Mouse (Mus musculus): ENCODE data around the gene Cep295. TPM values are rescaled to one million over a fixed set of nuclear protein-coding genes. Genes with fewer than 3 reads are reported as not detected.
"Not testable (repeated sequence)": the region's sequence is repeated elsewhere in the genome, so short reads cannot be mapped to it uniquely, and the experiment has no call there.

The Cep295 gene
- polyA plus RNA-seq, 1 experiment from 2014 or later: 20.7 TPM

- Histone ChIP-seq H3K4me1 (peaks cover 36% of the 10 kb centered on the region), H3K27me3 (no peaks in the 10 kb centered on the region), H3K4me2 (peak within 1 kb of the TSS; percentile 77), H3K9ac (peak within 1 kb of the TSS; percentile 94), H3K4me3 (peak within 1 kb of the TSS; percentile 71), H3K36me3 (peaks cover 32% of the 10 kb centered on the region), H3K9me3 (no peaks in the 10 kb centered on the region), H3K27ac (peak within 1 kb of the TSS; percentile 88)
- WGBS: 12% methylated on average over 45 of the region's 45 CpGs
- peak; percentile 95 for ATAC-seq (ENCODE audit: insufficient number of reproducible peaks, insufficient read depth, low FRiP score, low TSS enrichment, low read depth)
Observed at GRCm38 (mm10) chr9:15305503-15306397, 51.8 kb downstream of the Cep295 start, which contains the start of gene Taf1d. TSS of gene Taf1d (plus strand) at chr9:15306214.

- WGBS: 62% methylated on average over 2 of the region's 2 CpGs
Observed at GRCm38 (mm10) chr9:15302881-15303280, 54.7 kb downstream of the Cep295 start.

GRCm38 (mm10) chr9:15302006-15302405, 55.6 kb downstream of the Cep295 start:
- not testable (repeated sequence) for ATAC-seq (ENCODE audit: insufficient number of reproducible peaks, insufficient read depth, low FRiP score, low TSS enrichment, low read depth); H3K9ac ChIP-seq; H3K27me3 ChIP-seq; H3K36me3 ChIP-seq; H3K27ac ChIP-seq; H3K9me3 ChIP-seq; H3K4me2 ChIP-seq; H3K4me3 ChIP-seq
- H3K4me1 ChIP-seq: peaks cover 17% of the 10 kb centered on the region
- WGBS: 81% methylated on average over 6 of the region's 6 CpGs

More at GRCm38 (mm10) chr9:15302881-15303280, 54.7 kb downstream of the Cep295 start:
- no peak overlapping the region for H3K27ac ChIP-seq
- H3K9ac ChIP-seq: no peak overlapping the region
- H3K9me3 ChIP-seq: no peaks in the 10 kb centered on the region
- no peak overlapping the region for H3K4me3 ChIP-seq
- no peak overlapping the region for H3K4me2 ChIP-seq
- H3K36me3 ChIP-seq: peaks cover 5% of the 10 kb centered on the region
- H3K4me1 ChIP-seq: peaks cover 25% of the 10 kb centered on the region
- ATAC-seq (ENCODE audit: insufficient number of reproducible peaks, insufficient read depth, low FRiP score, low TSS enrichment, low read depth): no peak
- H3K27me3 ChIP-seq: no peaks in the 10 kb centered on the region

GRCm38 (mm10) chr9:15301399-15301798, 56.2 kb downstream of the Cep295 start:
- no peak for ATAC-seq (ENCODE audit: insufficient number of reproducible peaks, insufficient read depth, low FRiP score, low TSS enrichment, low read depth)

GRCm38 (mm10) chr9:15300056-15300455, 57.5 kb downstream of the Cep295 start:
- Histone ChIP-seq H3K27ac (no peak overlapping the region), H3K27me3 (no peaks in the 10 kb centered on the region), H3K4me3 (no peak overlapping the region), H3K9ac (no peak overlapping the region), H3K4me2 (no peak overlapping the region), H3K4me1 (peaks cover 8% of the 10 kb centered on the region), H3K36me3 (no peaks in the 10 kb centered on the region), H3K9me3 (no peaks in the 10 kb centered on the region)
- ATAC-seq (ENCODE audit: insufficient number of reproducible peaks, insufficient read depth, low FRiP score, low TSS enrichment, low read depth): no peak
- WGBS: 85% methylated on average over 5 of the region's 5 CpGs

More at GRCm38 (mm10) chr9:15301399-15301798, 56.2 kb downstream of the Cep295 start:
- WGBS: 23% methylated on average over 6 of the region's 6 CpGs
- Histone ChIP-seq H3K27me3 (no peaks in the 10 kb centered on the region), H3K9me3 (no peaks in the 10 kb centered on the region), H3K27ac (peak overlapping the region; percentile 51; the same call in 1 of the 2 replicates), H3K36me3 (no peaks in the 10 kb centered on the region), H3K4me2 (0 out of 2 replicates have a peak overlapping the region, but pooled peaks have one; percentile 7), H3K9ac (0 out of 2 replicates have a peak overlapping the region, but pooled peaks have one; percentile 7), H3K4me1 (peaks cover 14% of the 10 kb centered on the region), H3K4me3 (no peak overlapping the region)

- ATAC-seq (ENCODE audit: insufficient number of reproducible peaks, insufficient read depth, low FRiP score, low TSS enrichment, low read depth): no peak
- WGBS: 73% methylated on average over 2 of the region's 2 CpGs
- no peak overlapping the region for H3K4me3 ChIP-seq
- H3K27ac ChIP-seq: no peak overlapping the region
- no peaks in the 10 kb centered on the region for H3K27me3 ChIP-seq
- H3K9ac ChIP-seq: no peak overlapping the region
- H3K4me1 ChIP-seq: peaks cover 6% of the 10 kb centered on the region; the same call in 1 of the 2 replicates
- H3K4me2 ChIP-seq: no peak overlapping the region
- no peaks in the 10 kb centered on the region for H3K9me3 ChIP-seq
- no peaks in the 10 kb centered on the region for H3K36me3 ChIP-seq
Observed at GRCm38 (mm10) chr9:15298451-15298850, 59.1 kb downstream of the Cep295 start.

- Histone ChIP-seq H3K27ac (no peak overlapping the region), H3K9ac (no peak overlapping the region), H3K27me3 (no peaks in the 10 kb centered on the region), H3K9me3 (no peaks in the 10 kb centered on the region), H3K4me2 (no peak overlapping the region), H3K4me1 (peaks cover 6% of the 10 kb centered on the region; the same call in 1 of the 2 replicates), H3K4me3 (no peak overlapping the region), H3K36me3 (no peaks in the 10 kb centered on the region; the same call in 1 of the 2 replicates)
- 87% methylated on average over 7 of the region's 7 CpGs for WGBS
- no peak for ATAC-seq (ENCODE audit: insufficient number of reproducible peaks, insufficient read depth, low FRiP score, low TSS enrichment, low read depth)
Observed at GRCm38 (mm10) chr9:15297112-15297511, 60.5 kb downstream of the Cep295 start.

GRCm38 (mm10) chr9:15289251-15289650, 68.3 kb downstream of the Cep295 start:
- no peak overlapping the region for H3K27ac ChIP-seq
- H3K27me3 ChIP-seq: no peaks in the 10 kb centered on the region
- no peaks in the 10 kb centered on the region for H3K9me3 ChIP-seq
- no peak overlapping the region for H3K9ac ChIP-seq
- no peaks in the 10 kb centered on the region for H3K4me1 ChIP-seq
- no peak overlapping the region for H3K4me2 ChIP-seq
- ATAC-seq (ENCODE audit: insufficient number of reproducible peaks, insufficient read depth, low FRiP score, low TSS enrichment, low read depth): no peak
- peaks cover 9% of the 10 kb centered on the region for H3K36me3 ChIP-seq
- no peak overlapping the region for H3K4me3 ChIP-seq
- 85% methylated on average over 6 of the region's 6 CpGs for WGBS

GRCm38 (mm10) chr9:15288402-15288801, 69.2 kb downstream of the Cep295 start:
- Histone ChIP-seq H3K4me1 (no peaks in the 10 kb centered on the region), H3K4me2 (no peak overlapping the region), H3K9me3 (no peaks in the 10 kb centered on the region), H3K36me3 (peaks cover 9% of the 10 kb centered on the region), H3K4me3 (no peak overlapping the region), H3K27me3 (no peaks in the 10 kb centered on the region), H3K9ac (no peak overlapping the region), H3K27ac (no peak overlapping the region)
- ATAC-seq (ENCODE audit: insufficient number of reproducible peaks, insufficient read depth, low FRiP score, low TSS enrichment, low read depth): no peak
- WGBS: 91% methylated on average over 3 of the region's 3 CpGs

- H3K4me2 ChIP-seq: no peak overlapping the region
- no peaks in the 10 kb centered on the region for H3K4me1 ChIP-seq
- no peaks in the 10 kb centered on the region for H3K9me3 ChIP-seq
- H3K27ac ChIP-seq: no peak overlapping the region
- H3K27me3 ChIP-seq: no peaks in the 10 kb centered on the region
- H3K4me3 ChIP-seq: no peak overlapping the region
- no peak overlapping the region for H3K9ac ChIP-seq
- whole genome bisulfite sequencing: 50% methylated on average over 6 of the region's 6 CpGs
- no peak for ATAC-seq (ENCODE audit: insufficient number of reproducible peaks, insufficient read depth, low FRiP score, low TSS enrichment, low read depth)
- H3K36me3 ChIP-seq: peaks cover 9% of the 10 kb centered on the region
Observed at GRCm38 (mm10) chr9:15287846-15288245, 69.7 kb downstream of the Cep295 start.

GRCm38 (mm10) chr9:15285443-15285842, 72.1 kb downstream of the Cep295 start:
- peaks cover 2% of the 10 kb centered on the region; the same call in 1 of the 2 replicates for H3K36me3 ChIP-seq
- H3K27ac ChIP-seq: no peak overlapping the region
- ATAC-seq (ENCODE audit: insufficient number of reproducible peaks, insufficient read depth, low FRiP score, low TSS enrichment, low read depth): no peak
- H3K27me3 ChIP-seq: no peaks in the 10 kb centered on the region
- no peak overlapping the region for H3K4me2 ChIP-seq
- H3K4me3 ChIP-seq: no peak overlapping the region
- H3K4me1 ChIP-seq: peaks cover 5% of the 10 kb centered on the region
- no peak overlapping the region for H3K9ac ChIP-seq
- 71% methylated on average over 3 of the region's 3 CpGs for WGBS
- H3K9me3 ChIP-seq: no peaks in the 10 kb centered on the region

- peak overlapping the region; percentile 99 for H3K9ac ChIP-seq
- peaks cover 18% of the 10 kb centered on the region for H3K4me1 ChIP-seq
- no peak for ATAC-seq (ENCODE audit: insufficient number of reproducible peaks, insufficient read depth, low FRiP score, low TSS enrichment, low read depth)
- H3K27me3 ChIP-seq: no peaks in the 10 kb centered on the region
- peak overlapping the region; percentile 82 for H3K4me2 ChIP-seq
- peaks cover 12% of the 10 kb centered on the region for H3K36me3 ChIP-seq
- 48% methylated on average over 5 of the region's 5 CpGs for WGBS
- no peaks in the 10 kb centered on the region for H3K9me3 ChIP-seq
- peak overlapping the region; percentile 69; the same call in 1 of the 2 replicates for H3K27ac ChIP-seq
- peak overlapping the region; percentile 98 for H3K4me3 ChIP-seq
Observed at GRCm38 (mm10) chr9:15280491-15280879, 77.1 kb downstream of the Cep295 start.

Data from embryonic facial prominence, embryonic 13.5 days (tissue).